Mouse (Mus musculus) T-helper 2 cell (primary cell): ENCODE data around the gene Lamb3.

Experiments
- in situ Hi-C: fragments of 300-600 bp; cut with MboI, MseI; formaldehyde crosslinking; loops from one replicate; pipeline ENCODE4 v1.15.1; 2025; ENCODE audit warnings: high pct_unique_total_duplicates

The Lamb3 gene

DNA sequence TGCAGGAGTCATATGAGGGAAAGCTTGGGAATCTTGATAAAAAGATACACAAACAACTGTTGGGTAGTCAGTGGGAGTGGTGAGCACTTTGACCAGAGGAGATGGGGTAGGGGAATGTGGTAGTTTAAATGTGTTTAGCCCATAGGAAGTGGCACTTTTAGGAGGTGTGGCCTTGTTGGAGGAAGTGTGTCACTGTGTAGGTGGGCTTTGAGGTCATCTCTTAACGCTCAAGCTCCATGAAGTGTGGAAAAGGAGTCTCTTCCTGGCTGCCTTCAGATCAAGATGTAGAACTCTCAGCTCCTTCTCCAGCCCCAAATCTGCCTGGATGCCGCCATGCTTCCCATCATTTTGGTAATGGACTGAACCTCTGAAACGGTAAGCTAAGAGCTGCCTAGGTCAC, at the start of gene Lamb3:
TSS of gene Lamb3 (plus strand) at position 197 of the 400 bp plus-strand sequence.
- in situ Hi-C loops: no loop called here

GRCm38 (mm10) chr1:193159163-193159562, 48.3 kb upstream of the Lamb3 start:
- in situ Hi-C loops: no loop called here

DNA sequence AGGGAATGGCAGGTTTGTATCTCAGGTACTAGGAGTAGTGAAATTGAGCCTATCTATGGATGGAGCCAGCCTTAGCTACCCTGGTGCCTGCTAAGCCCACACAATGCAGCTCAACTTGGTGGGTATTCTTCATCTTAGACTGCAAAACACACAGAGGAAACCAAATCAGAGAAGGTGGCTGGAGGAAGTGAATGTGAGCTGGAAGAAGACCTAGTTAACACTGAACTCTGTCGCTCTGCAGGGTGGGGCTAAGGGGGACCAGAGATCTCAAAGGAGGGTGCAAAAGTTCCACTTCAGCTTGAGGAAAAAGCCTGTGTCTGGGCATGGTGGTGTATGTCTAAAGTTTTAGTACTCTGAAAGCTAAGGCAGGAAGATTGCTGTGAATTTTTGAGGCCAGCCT, 47.9 kb upstream of the Lamb3 start:
- in situ Hi-C loops: no loop called here

GRCm38 (mm10) chr1:193160317-193161032, 47.0 kb upstream of the Lamb3 start:
- in situ Hi-C loops: no loop called here

GRCm38 (mm10) chr1:193167746-193168145, 39.8 kb upstream of the Lamb3 start, which contains the start of gene A130010J15Rik:
A130010J15Rik (plus strand) TSS chr1:193168046.
- in situ Hi-C loops: no loop called here

- in situ Hi-C loops: no loop called here
Measured at GRCm38 (mm10) chr1:193169228-193169627, 38.3 kb upstream of the Lamb3 start.

GRCm38 (mm10) chr1:193169856-193170255, 37.6 kb upstream of the Lamb3 start:
- in situ Hi-C loops: no loop called here

- in situ Hi-C loops: no loop called here
Measured at GRCm38 (mm10) chr1:193172991-193173809, 34.3 kb upstream of the Lamb3 start.

DNA sequence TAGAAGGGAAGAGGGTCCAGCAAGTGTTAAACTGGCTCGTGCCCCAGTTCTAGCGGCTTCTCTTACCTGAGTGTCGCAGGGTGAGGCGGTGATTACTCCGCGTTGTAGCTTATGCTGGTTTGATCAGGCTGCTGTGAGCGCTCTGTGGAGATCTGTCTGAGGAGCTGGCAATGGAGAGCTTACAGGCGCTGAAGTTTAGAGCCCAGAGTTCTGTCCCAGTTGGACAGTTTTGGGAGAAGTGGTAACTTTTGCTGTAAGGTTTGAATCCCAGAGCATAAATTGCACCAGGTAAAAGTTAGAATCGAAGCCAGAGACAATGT, 33.7 kb upstream of the Lamb3 start:
- in situ Hi-C loops: no loop called here

- in situ Hi-C loops: no loop called here
Measured at GRCm38 (mm10) chr1:193174143-193174733, 33.3 kb upstream of the Lamb3 start.

- in situ Hi-C loops: no loop called here
Measured at GRCm38 (mm10) chr1:193181104-193181503, 26.4 kb upstream of the Lamb3 start.

DNA sequence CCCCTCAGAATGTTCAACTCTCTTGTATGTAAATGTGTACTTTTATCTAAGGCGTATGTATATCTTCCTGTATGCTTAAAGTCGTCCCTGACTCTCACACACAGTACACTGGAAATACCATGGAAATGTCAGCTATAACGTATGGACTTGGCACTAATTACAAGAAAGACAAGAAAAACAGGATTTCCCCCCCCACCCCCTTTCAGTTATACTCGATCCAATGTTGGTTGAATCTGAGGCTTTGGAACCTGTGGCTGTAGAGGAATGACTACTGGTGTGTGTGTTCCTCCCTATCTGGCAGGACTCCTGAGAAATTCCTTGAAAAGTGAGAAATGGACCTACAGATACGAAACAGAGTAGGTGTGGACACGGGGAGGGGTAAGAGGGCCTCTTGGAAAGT, 19.2 kb upstream of the Lamb3 start:
- in situ Hi-C loops: no loop called here

GRCm38 (mm10) chr1:193189151-193189621, 18.3 kb upstream of the Lamb3 start:
- in situ Hi-C loops: no loop called here

- in situ Hi-C loops: loop anchor here (5.0 to 10.0 kb wide), 2 partner anchors 57 to 415 kb away; partner anchors contain the start of genes Diexf and Hhat
Measured at GRCm38 (mm10) chr1:193189771-193190170, 17.7 kb upstream of the Lamb3 start.

DNA sequence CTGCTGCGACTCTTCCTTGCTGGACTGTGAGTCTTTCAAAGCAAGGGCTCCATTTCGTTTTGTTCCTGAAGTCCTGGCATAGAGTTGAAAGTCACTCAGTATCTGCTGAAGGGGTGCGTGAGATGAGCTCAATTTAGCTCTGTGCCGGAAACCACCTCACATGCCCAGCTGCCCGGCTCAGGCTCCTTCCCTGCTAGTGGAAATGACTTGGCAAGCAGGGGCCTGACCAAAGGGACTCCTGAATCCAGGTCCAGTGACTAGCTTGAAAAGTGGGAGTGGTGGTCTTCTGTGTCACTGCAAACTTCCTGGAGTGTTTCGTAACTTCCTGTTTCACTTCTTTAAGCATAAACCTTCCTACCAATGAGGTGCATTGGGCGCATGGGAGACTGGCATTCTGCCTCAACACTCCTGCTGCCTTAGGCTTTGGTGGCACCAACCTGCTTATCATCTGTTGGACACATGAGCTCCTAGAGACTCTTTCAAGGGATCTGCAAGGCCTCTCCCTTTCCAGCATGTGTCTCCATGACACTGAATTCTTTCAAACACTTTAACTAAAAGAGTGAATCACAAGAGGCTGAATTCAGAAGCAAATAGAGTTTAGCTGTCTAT, 15.7 kb upstream of the Lamb3 start:
- in situ Hi-C loops: loop anchor here (5.0 to 10.0 kb wide), 2 partner anchors 59 to 417 kb away; partner anchors contain the start of genes Diexf and Hhat

DNA sequence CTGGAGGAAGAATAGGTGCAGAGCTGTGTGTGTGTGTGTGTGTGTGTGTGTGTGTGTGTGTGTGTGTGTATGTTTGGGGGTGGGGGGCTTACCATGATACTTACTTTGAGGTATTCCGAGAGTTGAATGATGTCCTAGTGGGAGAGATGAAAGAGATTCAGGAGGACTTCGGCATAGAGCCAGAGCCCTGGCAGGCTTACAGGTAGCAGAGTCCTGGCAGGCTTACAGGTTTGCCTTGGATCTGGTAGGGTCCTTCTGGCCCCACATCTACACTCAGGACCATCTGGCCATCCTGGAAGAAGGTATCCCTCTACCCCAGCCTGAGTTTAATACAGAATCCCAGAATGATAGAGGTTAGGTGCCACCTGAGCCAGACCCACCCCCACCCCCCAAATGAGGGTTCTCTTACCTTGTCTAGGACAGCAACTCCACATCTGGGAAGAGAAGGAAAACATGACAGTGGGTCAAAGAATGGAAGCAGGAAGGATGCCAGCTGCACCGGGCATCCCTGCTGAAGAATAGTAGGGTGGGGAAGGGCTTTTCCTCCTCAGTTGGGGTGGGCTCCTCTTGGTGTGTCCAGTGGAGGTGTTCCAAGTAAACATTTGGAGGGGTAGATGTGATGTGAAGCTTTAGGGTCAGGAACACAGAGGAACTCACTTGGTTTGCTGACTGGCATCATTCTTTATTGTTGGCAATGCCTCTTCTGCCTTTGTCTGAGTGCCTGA, 12.9 kb upstream of the Lamb3 start:
- in situ Hi-C loops: loop anchor here (5.0 to 10.0 kb wide), 2 partner anchors 62 to 420 kb away; partner anchors contain the start of genes Diexf and Hhat

DNA sequence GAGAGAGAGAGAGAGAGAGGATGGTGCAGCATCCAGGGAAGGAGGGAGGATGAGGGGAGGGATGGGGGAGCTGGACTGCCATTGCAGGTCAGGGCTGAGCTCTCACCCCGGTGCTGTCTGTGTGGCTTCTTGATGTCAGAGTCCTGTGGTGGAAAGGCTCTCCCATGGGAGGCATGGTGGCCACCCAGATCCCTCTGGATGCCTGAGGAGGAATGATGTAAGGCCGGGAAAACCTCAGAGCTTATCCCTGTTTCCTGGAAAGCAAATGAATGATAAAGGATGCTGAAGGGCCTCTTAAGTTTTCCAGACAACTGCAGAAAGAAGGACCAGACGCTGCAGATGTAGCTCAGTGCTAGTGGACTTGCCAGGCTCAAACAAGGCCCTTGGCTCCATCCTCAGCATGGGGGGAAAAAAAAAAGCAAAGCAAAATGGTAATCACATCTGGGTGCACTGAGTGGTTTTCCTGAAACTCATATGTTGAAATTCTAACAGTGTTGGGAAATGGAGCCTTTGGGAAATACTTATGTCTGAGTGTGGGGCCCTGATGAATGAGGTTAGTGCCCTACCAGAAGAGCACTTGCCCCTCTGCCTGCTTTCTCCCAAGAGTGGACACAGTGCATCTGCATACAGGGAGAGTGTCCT, 12.2 kb upstream of the Lamb3 start:
- in situ Hi-C loops: loop anchor here (10.0 kb wide), 1 partner anchor 420 kb away; the partner anchor contains the start of gene Hhat

GRCm38 (mm10) chr1:193197494-193198205, 9.8 kb upstream of the Lamb3 start:
- in situ Hi-C loops: loop anchor here (10.0 kb wide), 1 partner anchor 423 kb away; the partner anchor contains the start of gene Hhat

DNA sequence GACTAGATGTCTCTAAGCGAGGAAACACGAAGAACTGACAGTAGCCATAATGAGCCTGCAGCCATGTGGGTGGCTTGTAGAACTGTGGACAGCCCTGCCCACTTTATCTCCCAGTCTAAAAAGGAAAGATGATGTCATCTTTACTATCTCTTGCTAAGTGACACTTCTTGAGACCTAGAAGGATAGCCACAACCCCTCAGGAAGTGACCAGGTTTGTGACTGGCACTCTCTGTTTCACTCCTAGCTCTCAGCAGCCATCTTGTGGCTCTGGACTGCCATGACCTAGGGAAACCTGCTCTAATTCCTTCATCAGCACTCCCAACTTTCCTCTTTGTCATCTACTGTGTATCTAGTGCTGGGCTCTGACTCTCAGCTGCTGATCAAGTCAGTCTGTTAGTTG, 9.2 kb upstream of the Lamb3 start:
- in situ Hi-C loops: loop anchor here (10.0 kb wide), 1 partner anchor 424 kb away; the partner anchor contains the start of gene Hhat
